Mouse (Mus musculus) testis, postnatal 10 days (tissue): Measurements from ENCODE around the gene Pcsk5.
"Not testable (repeated sequence)": the region's sequence is repeated elsewhere in the genome, so short reads cannot be mapped to it uniquely, and the experiment has no call there.

Experiments used
- DNase-seq: peaks from one replicate; pipeline ENCODE4 v3.0.0; 2021; ENCODE audit warnings: low spot score

The Pcsk5 gene

GRCm38 (mm10) chr19:17476021-17476420 is 361.4 kb downstream of the Pcsk5 start:
- DNase-seq: no peak

DNA sequence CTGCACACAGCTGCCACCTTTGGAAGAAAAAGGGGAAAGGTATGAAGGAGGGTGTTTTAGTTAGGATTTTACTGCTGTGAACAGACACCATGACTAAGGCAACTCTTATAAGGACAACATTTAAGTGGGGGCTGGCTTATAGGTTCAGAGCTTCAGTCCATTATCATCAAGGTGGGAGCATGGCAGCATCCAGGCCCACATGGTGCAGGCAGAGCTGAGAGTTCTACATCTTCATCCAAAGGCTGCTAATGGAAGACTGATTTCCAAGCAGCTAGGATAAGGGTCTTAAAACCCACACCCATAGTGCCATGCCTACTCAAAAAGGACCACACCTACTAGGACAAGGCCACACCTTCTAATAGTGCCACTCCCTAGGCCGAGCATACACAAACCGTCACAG is 364.3 kb downstream of the Pcsk5 start:
- DNase-seq: not testable (repeated sequence)

GRCm38 (mm10) chr19:17471861-17472260 is 365.6 kb downstream of the Pcsk5 start:
- DNase-seq: no peak

- DNase-seq: no peak
These were observed 366.2 kb downstream of the Pcsk5 start for GRCm38 (mm10) chr19:17471196-17471595.

- DNase-seq: no peak
These were observed 369.7 kb downstream of the Pcsk5 start for GRCm38 (mm10) chr19:17467556-17468211.

DNA sequence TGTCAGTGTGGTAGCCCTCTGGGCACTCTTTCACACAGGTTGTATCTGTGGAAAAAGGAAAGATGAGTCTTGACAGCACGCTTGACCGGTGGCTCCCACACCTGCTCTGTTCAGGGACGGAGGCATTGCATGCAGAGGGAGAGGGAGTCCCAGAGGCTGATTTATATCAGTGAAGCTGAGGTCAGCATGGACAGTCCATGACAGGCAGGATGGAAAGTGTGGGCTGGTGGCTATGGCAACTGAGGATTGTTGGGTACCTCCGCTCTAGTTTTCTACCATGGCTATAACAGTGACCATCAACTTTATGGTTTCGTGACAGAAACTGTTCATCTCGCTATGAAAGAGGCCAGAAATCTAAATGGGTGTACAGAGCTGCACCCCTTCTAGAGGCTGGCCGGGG is 385.4 kb downstream of the Pcsk5 start:
- no peak for DNase-seq

GRCm38 (mm10) chr19:17443581-17443980 is 393.9 kb downstream of the Pcsk5 start:
- DNase-seq: no peak

- no peak for DNase-seq
These were observed 397.8 kb downstream of the Pcsk5 start for GRCm38 (mm10) chr19:17439476-17440189.

GRCm38 (mm10) chr19:17436651-17437050 is 400.8 kb downstream of the Pcsk5 start:
- DNase-seq: no peak

GRCm38 (mm10) chr19:17428561-17428914 is 408.9 kb downstream of the Pcsk5 start:
- no peak for DNase-seq

DNA sequence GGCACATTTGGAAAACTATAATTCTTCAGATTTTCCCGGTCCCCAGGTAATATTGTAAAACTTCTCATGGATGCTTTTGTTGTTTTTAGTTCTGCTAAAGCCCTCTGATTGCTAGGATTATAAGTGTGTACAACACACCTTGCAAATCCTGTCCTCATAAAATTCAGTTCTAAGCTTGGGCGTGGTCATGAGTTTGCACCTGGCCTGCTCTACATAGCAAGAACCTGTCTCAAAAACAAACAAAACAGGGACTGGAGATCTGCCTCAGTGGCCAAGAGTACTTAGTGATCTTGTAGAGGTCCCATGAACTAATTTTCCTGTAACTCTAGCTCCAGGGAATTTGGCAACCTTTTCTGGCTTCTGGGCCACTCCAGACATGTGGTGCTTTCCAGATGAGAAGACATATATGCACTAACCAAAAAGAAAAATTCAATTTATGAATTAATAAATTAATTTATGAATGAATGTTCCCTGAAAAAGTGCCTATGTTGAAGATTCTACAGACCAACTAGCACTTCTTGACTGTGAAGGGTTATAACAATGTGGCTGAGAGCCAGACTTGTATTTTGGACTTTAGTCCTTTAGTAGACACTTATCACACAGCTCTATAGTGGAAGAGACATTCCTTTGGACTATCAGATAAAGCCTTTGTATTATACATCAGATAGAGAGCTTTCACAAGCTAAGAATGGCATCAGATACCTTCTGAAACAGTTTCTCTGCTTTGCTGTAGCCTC is 409.4 kb downstream of the Pcsk5 start:
- no peak for DNase-seq

- DNase-seq: no peak
These were observed 414.1 kb downstream of the Pcsk5 start for GRCm38 (mm10) chr19:17423306-17423705.

DNA sequence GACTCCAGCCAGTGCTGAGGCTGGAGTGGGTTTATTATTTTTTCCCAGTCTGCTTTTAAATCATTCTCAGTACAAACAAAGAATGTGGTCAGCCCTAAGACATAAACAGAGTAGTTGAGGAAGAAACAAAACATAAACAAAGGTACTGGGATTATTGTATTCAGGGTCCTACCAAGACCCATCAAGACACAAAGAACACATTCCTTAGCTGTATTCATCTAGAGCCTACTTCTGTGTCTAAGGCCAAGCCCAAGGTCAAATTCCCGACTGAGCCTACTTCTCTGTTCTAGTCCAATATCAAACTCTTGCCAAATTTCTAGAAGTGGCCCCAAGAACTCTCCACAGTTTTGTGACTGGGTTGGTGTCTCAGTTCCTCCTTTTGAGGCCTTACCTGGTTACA is 419.6 kb downstream of the Pcsk5 start:
- no peak for DNase-seq

DNA sequence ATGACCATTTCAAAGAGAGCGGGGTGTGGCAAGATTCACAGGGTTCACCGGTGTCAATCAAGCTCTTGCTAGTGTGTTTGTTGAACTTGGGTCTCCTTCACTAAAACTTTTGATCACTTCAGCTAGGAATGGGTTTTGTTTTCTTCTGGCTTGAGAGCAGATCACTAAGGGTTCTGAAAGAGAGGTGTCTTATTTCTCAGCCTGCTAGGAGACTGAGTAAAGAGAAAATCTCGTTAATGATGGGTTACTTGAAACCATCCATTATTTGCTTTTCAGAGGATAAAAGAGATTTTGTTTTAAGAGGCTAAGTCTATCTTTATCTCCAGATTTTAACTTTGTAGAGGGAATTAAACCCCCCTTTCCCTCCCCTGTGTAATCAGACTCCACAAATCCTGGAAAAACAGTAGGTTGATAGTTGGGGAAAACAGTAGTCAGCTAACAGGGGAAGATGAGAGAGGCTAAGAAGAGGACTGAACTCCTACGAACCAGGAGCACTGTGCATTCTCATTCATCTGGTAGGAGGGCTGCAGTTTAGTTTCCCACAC is 424.4 kb downstream of the Pcsk5 start:
- no peak for DNase-seq

DNA sequence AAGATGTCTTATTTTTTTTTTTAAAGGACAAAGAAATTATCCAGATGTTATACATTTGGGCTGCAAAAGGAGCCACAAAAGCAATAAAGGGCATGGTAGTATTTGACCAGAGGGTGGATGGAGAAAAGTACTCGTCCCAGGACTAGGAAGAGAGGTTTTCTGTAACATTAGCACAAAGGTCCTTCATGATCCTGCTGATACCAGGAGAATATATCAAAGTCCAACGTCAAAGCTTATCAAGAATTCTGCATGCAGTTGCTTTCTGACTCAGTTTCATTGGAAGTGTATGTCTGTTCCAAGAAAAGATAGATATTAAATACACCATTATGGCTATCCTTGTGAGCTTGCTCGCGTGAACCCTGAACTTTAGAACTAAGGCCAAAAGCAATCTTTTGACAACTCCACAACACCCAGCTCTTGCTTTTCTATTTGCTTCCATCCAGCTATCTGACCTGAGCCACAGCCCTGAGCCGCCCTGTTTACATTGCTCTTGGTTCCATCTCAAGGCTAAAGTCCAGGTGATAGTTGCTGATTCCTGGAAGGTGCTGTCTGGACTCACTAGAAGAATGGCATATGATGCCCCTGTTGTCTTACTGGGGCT is 426.9 kb downstream of the Pcsk5 start:
- DNase-seq: no peak

GRCm38 (mm10) chr19:17409351-17409750 is 428.1 kb downstream of the Pcsk5 start:
- no peak for DNase-seq

DNA sequence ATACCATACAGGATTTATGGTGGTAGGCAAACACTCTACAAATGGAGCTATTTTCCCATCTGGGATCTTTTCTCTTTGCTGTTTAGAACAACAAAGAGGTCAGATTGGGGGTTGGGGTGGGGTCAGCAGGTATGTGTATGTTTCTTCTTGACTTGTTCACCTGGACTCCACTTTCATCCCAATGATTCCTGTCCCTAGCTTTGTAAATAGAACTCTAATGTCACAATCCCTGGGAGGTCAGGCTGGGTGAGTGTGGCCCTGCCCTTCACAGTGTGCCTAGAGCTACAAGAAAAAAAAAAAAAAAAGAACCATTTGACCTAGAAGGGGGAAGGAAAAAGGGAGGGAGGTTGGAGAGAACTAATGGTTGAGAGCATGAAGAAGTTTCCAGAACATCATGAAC is 428.8 kb downstream of the Pcsk5 start:
- no peak for DNase-seq

DNA sequence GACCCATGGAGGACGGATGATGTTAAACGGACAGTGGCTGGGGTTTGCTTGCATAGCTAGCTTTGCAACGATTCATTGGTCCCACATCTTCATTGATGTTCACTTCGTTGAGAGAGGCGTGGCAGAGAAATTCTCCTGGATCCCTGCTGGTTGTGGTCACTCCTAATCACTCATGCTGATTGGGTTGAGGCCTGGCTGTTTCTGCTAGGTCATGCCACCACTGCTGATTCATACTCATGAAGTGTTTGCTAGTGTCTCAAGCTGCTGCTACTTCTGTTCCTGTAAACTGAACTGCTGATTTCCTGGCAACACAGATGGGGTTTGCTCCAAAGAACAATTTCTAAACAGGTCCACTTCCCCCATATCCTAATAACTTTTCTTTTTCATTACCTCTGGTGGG is 430.6 kb downstream of the Pcsk5 start:
- DNase-seq: no peak

DNA sequence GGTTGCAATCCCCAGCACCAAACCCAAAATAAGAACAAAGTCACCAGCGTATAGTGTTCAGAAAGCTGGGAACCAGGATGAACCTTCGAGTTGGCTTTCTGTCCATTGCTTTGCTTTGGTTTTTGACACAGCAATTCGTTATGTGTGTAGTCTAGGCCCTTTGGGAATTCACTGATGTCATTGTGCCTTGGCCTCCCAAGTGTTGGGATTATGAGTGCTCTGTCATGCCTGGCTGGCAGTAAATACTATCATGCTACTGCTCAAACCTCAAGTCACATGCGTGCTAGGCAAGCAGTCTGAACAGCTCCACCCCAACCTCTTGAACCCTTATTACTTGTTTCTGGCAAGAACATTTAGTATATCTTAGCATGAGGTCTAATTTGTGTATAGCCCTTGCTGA is 434.3 kb downstream of the Pcsk5 start:
- no peak for DNase-seq

GRCm38 (mm10) chr19:17400571-17400970 is 436.9 kb downstream of the Pcsk5 start:
- DNase-seq: no peak

DNA sequence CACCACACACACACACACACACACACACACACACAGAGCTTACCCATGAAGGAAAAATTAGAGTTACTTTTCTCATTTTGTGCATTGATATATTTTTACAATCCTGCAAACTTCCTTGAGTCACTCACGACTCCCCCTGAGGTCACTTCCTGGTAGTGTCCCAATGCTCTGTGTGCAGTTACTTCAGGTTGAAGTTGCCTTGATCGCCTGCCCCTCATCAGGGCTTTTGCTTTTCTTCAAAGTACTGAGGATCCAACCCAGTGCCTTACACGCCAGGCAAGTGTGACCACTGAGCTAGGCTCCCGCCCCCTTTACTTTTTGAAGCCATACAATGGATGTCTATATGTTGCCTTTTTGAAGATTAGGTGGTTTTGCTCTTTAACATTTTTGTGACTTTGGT is 437.5 kb downstream of the Pcsk5 start:
- DNase-seq: no peak

DNA sequence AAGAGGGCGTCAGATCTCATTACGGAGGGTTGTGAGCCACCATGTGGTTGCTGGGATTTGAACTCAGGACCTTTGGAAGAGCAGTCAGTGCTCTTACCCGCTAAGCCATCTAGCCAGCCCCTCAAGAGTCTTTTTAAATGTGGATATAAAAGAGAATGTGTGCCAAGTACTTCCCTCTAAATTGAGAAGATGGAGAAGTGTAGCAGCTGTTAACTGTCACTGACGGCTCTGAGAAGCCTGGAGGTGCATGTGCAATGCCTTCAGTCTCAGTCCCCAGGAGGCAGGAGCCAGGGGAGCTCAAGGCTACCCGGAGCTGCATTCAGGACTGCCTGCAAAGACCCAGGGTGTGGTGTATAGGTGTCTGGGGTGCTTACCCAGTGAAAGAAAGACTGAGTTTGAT is 439.5 kb downstream of the Pcsk5 start:
- no peak for DNase-seq

DNA sequence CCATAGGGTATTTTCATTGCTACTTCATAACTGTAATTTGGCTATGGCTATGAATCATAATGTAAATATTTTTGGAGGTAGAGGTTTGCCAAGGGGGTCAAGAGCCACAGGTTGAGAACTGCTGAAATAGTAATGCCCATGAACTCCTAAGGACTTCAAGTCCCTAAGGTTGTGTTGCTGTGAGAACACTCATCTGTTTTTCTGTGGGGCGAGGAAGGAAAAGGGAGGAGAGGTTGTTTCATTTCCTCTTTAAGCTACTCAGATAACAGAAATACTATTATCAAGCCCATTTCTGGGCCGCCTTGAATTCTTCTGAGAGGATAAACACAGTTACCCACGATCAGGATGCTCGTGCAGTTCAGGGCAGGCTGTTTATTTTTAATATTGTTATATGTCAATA is 440.6 kb downstream of the Pcsk5 start:
- no peak for DNase-seq
